Mouse (Mus musculus) CH12.LX (cell line): ENCODE results near the gene Cspg4.

Experiments
- CTCF ChIP-seq, 2 experiments: IDR thresholded peaks in 1 of 2; conservative IDR thresholded peaks in 1 of 2; 2 replicates each; pipeline ENCODE4 v1.5.1; 2011 to 2012; ENCODE audit warnings: low read depth in 2 of 2, low read length in 2 of 2, improper control_type of control experiment in 1 of 2, inconsistent platforms in 1 of 2, mild to moderate bottlenecking in 1 of 2, moderate library complexity in 1 of 2
- E2F4 ChIP-seq: IDR thresholded peaks from 2 replicates; pipeline ENCODE4 v1.6.1; 2011; ENCODE audit warnings: low read depth, low read length, improper control_type of control experiment; ENCODE audit not compliant: insufficient replicate concordance
- EP300 ChIP-seq: IDR thresholded peaks from 2 replicates; pipeline ENCODE4 v1.6.1; 2011; ENCODE audit warnings: low read length, improper control_type of control experiment
- GABPA ChIP-seq: IDR thresholded peaks from 2 replicates; pipeline ENCODE4 v1.6.1; 2012; ENCODE audit warnings: low read depth, low read length, improper control_type of control experiment, inconsistent platforms; ENCODE audit not compliant: insufficient replicate concordance
- RAD21 ChIP-seq: IDR thresholded peaks from 2 replicates; pipeline ENCODE4 v1.6.1; 2011; ENCODE audit warnings: low read depth, mild to moderate bottlenecking, low read length, improper control_type of control experiment, moderate library complexity
- TCF12 ChIP-seq: IDR thresholded peaks from 2 replicates; pipeline ENCODE4 v1.6.1; 2014; ENCODE audit warnings: low read depth, mild to moderate bottlenecking, inconsistent platforms, low read length, improper control_type of control experiment

- no peak for TF ChIP-seq E2F4
- TF ChIP-seq CTCF (conservative IDR thresholded peaks at IDR 0.05 in 1 of 2, IDR thresholded peaks at IDR 0.05 in 1 of 2; ENCODE audit: low read depth in 2 of 2, low read length in 2 of 2), result no peak
- TF ChIP-seq GABPA, result no peak
- TF ChIP-seq TCF12, result no peak
- no peak for TF ChIP-seq RAD21
- no peak for TF ChIP-seq EP300
Observed at GRCm38 (mm10) chr9:56884328-56884727, 19.5 kb downstream of the Cspg4 start.
